Mouse (Mus musculus) retina, embryonic 14.5 days (tissue): ENCODE measurements at regions not wholly inside any gene's neighbourhood (a gene's known extent, or its start where the extent isn't known, plus 50 kb on each side); places are given as distances from the start of the nearest gene placed in this dataset.

Experiments
- DNase-seq: peaks from one replicate; pipeline ENCODE4 v3.0.0-alpha.2; 2015; ENCODE audit warnings: low spot score

DNA sequence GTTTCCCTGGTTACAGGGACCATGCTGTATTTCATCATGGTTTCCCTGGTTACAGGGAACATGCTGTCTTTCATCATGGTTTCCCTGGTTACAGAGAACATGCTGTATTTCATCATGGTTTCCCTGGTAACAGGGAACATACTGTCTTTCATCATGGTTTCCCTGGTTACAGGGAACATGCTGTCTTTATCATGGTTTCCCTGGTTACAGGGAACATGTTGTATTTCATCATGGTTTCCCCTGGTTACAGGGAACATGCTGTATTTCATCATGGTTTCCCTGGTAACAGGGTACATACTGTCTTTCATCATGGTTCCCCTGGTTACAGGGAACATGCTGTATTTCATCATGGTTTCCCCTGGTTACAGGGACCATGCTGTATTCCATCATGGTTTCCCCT is 1579.5 kb downstream of the 4930444P10Rik start:
- DNase-seq, result peak; percentile 15

DNA sequence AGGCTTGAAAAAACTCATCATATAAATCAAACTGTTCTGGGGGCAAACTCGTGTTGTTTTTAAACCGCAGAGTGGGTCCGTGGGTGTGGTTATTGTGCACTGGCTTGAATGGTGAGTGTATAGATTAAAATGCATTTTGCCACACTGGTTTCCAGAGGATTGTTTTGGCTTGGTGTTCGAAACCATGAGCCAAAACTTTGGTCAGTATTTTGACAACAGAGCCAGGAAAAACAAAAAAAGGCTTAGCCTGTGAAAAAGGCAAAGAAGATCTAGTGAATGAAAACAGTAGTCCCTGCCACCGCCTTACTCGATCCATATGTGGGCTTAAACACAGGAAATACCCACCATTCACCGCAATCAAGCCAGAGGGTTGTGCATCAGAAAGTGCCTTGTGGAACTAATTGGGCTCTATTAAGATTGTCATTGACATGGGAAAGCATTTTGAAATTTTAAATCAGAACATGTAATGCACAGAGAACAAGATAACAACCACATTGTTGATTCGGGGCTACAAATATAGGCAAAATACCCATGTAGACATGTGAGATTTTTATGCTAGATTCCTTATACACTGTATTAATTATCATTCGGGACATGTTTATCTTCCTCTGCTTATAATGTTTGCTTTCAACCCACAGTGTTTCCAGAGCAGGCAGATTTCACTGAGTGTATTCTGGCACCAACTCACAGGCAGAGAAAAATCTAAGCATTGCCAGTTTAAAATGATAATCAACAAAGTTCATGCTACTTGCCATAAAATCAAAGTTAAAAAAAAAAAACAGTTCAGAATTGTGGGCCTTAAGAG is 1580.4 kb downstream of the 4930444P10Rik start:
- DNase-seq, result no peak

DNA sequence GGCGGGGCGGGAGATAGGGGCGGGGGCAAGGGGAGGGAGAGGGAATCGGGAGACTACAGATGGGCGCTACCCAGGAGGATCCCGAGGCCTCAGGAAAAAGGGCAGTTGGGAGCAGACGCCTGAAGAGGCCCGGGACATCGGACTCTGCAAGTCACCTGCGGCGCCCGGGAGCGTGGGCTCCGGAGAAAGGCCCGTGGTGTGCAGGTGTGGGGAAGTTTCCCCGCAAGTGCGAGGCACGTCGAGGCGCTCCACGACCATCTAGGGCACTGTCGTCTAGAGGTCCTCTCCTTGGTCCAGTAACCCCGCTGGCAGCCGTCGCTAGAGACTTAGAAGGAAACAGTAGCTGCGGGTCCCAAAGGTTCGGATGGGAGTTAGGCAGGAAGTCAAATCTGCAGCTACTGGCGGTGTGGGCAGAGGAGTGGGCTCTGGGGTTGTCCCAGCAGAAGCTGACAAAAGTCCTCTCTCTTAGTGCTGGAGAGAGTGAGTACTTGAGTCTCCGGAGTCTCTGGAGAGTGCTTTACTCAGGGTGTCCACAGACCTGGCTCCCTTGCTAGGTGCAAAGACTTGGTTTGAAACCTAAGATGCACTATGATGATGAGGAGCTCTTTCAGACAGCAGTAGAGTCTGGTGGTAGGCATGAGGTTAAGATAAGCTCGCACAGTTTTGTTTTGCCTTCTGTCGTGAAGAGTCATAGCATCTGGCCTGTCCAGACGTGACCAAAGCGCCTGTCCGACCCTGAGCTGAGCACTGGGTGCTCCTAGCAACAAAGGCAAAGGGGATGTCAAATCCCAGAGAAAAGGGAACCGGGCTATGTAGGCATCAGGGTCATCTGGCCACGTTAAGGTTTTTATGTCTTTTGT is 1586.1 kb downstream of the 4930444P10Rik start:
- peak; percentile 44 for DNase-seq

DNA sequence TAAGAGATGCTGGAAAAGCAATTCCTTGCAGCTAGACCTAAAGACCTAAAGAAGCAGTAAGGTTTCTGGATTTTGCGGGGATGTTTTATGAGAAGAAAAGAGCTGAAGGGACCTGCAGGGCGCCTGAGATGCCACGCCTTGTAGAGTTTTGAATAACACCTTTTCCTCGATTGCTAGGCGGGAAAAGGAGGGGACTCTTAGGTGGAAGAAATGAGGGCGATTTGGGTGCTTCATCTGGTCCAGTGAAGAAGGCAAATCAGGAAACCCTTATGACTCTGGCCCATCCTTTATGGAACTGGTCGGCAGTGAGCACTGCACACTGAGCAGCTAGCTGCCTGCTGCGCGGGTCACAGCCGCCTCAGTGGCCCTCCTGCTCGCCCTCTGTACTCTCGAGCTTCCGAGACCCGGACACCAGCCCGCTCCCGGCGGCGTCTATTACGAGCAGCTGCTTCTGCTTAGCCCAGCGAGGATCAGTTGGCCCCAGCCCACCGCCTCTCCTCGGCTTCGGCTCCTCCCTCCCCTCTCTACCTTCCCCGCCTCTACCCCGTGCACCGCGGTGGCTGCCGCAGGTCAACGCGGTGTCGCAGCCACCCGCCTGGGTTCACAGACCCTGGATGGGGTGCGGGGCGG is 1586.8 kb downstream of the 4930444P10Rik start:
- peak; percentile 76 for DNase-seq

DNA sequence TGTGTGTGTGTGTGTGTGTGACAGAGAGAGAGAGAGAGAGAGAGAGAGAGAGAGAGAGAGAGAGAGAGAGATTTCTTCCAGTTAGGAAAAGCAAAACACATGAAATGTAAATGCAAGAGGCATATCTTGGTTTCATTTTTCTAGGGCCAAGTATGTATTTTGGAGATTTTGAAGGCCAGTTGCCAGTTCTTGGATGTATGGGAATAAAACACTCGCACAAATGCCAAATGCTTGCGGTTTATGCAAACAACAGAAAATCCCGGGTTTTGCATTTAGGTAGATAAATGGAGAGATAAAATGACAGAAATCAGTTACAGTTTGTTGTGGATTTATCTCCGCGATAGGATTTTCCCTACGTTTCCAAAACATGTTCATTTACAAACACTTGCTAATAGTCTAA is 1587.4 kb downstream of the 4930444P10Rik start:
- DNase-seq, result no peak

DNA sequence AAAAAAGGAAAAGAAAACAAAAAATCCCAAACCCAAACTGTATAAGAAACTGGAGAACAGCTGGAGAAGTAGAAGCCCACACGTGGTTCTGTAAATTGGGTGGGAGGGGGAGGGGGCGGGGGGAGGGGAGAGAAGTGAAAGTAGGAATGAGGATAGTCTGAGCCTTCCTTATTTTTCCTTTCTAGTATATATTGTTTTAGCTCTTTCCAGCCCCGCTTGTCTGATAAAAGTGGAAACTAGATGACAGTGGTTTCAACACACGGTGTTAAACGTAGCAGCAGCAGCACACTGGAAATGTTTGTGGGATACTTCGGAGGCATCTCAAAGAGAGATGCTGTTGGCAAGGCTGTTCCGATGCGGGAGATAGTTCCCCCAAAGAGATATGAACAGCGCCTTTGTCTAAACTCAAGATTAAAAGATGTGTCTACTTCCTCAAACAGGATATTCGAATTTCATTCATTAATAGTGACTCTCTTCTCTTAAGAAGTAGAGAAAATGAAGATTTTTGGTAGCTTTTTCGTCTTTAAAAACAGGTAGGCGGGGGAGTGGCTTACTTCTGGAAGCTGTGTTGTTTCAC is 1588.3 kb downstream of the 4930444P10Rik start:
- DNase-seq, result peak; percentile 31

DNA sequence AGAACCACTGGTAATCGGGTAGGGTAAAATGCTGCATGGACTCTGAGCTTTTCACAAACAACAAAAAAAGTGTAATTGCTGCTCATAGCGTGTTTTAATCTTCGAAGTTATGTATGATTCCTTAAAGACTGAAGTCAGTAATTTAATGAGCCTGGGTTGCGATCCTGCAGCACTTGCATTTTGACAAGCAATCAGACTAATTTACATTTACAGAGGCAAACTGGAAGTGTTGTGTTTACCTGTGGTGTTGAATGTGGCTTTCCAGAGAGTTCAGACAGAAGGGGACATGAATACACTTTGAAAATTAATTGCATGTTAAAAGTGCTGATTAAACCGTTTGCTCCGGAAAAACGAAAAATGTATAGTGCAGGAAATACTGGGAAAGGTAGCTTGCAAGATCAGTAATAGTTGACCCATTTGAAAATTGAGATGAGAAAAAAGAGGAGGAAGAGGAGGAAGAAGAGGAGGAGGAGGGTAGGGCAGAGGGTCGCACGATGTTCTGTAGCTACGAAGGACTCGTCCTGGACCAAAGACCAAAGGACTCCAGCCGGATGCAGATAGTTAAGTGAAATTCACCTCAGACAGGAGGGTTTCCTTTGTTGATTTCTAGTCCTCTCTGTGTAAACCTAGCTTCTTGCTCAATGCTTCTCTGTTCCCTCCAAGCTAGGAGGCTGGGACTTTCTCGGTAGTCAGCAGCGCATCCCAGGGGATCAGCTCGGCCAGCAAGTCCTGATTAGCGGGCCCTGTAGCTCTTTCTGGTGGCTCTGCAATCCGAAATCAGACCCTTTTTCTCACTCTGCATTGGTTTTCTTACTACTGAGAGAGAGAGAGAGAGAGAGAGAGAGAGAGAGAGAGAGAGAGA is 1589.0 kb downstream of the 4930444P10Rik start:
- DNase-seq, result peak; percentile 63

DNA sequence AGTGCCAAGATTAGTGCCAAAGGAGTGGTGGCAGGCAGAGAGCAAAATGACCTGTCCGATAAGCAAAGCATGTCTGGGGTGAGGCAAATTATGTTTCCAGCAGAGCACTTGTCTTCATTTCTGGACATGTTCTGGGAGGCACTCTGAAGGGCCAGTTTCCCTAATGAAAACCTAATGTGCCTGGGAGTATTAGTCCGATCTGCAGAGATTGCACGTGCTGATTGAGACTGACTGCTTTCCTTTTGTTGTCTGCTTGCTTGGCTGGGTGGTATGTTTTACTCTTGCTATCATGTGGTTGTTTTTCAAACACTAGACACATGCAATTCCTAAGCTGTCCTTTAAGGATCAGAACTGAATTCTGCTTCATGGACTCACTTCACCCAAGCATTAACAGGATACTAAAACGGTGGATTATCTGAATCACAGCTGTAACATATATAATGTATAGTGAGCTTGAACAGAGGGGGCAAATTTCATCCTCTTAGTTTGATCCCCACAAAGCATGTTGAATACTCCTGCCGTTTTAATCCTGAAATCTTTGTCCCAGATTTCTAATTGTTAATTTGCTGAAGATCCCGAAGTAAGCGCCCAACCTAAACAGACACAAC is 1589.8 kb downstream of the 4930444P10Rik start:
- DNase-seq, result peak; percentile 51

DNA sequence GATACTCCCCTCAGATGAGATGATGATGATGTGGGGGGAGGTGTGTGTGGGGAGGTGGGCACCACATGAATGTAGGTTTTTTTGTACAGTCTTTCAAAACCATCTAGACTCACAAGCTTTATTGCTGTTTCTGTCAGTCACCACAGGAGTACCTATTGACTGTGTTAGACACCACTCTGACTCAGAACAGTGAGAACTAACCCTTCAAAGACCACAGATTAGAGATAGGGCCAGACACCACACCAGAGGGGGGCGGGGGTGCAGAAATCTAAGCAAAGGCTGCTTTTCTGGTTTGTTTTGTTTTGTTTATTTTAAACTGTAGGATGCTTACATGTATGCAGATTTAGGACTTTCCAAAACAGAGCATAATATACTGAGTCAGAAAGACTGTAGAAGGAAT is 1594.0 kb downstream of the 4930444P10Rik start:
- DNase-seq, result no peak

DNA sequence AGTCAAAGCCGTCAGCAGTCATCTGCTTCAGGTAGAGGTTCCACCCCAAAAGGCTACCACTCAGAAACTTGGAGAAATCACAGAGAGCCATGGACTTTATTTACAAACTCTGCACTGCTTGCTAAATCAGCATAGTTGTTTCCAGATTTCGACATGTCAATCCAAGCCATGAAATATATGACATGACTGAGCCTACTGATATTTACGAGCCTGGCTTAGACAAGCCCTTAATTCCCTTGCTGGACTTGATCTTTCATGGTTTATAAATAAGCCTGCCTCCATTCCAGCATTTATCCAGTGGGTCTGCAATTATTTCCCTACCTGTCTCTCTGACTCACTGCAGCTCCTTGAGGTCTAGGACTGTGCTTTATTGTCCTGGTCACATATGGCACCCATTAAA is 1603.1 kb downstream of the 4930444P10Rik start:
- no peak for DNase-seq

DNA sequence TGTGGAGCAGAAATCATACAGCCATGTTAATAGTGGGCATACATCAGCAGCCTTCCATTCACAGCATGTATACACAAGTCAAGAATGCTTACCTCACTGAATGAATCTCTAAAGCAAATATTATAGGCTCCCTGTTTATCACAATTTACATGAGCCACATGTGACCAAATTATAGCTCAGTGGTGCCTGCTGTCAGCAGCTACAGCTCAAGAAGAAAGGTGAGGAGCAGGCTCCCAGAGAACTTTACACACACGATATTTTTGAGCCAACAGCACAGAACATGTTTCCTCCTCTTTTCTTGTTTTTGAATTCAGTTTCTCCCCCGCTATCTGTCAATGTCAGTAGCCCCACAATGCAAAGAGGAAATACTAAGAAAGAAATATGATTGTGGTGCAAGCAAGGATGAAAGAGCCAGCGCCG is 1605.4 kb downstream of the 4930444P10Rik start:
- no peak for DNase-seq

DNA sequence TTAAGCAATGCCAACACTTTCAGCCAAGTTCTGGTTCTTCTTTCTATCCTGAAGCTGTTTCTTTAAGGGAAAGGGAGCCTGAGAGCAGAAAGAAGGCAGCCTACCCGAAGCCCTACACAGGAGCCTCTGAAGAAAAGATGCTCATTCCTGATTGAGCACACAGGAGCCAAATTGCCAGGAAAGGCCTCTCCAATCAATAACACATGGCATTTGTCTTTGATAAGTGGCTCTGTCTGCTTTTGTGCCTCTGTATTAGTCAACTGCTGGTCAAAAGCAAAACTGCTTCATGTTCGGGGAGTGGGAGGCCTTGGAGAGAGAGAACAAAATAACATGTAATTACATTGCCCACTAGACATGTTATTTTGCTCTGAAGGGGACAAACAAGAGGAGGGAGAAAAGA is 1607.4 kb downstream of the 4930444P10Rik start:
- DNase-seq, result no peak

DNA sequence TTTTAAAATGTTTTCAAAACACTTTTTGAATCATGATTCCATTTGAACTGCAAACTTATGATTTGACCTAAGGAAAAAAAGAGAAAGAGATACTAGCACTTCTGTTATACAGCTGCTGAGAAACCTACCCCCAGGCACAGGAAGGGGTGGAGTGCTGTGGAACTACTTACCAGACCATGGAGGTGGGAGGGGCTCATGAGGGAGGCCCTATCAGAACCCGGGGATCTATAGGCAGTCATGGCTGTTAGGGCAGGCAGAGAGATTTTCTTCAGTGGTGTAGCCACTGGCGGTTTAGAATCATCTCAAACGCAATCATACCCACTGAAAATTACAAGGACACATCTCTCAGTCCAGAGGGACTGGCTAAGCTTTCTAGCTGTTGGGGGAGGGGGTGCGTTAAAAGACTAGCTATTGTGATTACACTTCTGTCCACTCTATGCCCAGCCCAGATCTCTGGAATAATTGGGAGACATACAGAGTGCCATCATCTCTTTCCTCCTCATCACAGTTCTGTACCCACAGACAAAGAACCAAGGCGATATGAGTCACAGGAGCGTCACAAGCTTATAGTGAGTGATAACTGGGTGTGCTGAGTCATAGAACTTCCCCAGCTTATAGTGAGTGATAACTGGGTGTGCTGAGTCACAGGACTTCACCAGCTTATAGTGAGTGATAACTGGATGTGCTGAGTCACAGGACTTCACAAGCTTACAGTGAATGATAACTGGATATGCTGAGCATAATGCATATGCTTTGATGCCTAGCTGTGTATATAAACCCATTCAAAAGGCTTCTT is 1608.8 kb downstream of the 4930444P10Rik start:
- no peak for DNase-seq

DNA sequence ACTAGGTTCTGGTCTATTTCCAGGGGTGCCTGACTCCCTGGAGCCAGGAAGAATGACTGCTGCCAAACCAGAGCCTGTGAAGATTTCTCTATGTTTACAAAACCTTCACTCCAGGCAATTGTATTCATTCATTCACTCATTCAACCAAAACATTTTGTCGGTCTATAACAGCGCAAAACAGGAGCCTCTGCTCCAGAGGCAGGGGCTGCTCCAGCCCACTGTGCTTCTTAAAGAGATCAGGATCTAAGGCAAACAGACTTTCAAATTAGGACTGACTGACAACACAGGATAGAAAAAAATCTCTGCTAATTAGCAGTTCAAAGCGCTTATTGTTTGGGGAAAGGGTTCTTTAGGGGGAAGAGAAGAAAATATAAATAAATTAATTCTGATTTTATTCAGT is 1620.8 kb downstream of the 4930444P10Rik start:
- DNase-seq, result no peak

DNA sequence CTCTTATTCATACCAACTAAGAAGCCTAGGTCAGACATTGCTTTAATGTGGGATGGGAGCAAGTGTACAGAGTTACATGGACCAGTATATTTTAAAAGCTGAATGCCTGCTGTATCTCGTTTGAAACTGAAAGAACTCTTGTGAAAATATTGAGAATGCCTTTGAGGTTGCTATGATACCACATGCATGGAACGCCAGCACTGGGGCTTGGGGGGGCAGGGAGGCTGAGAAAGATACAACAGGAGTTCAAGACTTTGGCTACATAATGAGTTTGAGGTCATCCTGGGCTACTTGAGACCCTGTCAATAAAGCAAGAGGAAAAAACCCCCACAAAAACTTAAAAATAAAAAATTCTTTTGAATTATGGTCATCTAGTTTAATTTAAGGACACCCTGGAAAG is 1621.6 kb downstream of the 4930444P10Rik start:
- DNase-seq, result no peak

DNA sequence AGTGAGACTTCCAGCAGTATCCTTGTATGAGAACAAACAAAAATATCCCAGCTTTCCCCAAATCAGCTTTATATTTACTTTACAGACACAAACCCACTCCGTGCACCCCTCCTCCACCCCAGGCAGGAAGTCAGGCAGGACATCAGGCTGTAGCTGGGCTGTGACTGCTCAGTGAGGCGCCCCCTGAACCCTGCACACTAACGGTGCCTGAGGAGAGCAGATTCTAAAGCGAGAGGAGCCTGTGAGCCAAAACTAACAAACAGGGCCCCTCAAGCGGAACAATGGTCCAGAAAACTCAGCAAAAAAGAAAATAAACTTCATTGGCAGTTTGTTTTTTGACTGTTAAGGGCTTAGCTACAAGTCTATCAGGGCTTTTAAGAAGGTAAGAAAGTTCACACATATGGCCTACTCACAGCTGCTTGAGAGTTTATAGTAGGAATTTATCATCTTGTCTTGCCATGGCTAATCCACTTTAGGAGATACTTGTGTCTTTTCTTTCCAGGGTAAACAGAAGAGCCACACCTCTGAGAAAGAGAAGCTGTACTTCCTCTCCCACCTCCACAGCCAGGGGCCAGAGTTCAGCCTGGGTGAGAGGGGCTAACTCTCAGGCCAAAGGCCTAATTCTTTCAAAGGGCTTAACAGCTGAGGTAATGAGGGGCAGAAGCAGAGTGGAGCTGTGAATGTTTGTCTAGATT is 1628.2 kb downstream of the 4930444P10Rik start:
- no peak for DNase-seq

DNA sequence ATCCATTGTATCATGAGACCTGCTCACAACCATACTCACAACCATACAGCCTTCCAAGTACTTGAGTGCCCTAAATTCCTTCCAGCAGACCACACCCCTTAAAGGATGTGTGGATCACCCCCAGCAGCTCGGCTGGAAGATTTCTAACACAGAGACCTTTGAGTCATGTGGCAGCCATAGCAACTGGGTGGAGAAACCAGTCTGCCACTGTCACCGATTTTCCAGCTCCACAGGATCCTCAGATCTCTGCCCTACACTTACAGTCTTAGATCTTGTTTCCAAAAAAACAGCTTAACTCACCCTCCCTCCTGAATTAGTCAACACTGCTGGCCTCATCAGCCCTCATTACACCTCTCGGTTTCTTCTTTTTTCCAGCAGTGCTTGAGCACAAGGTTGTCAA is 1630.6 kb downstream of the 4930444P10Rik start:
- DNase-seq, result no peak

DNA sequence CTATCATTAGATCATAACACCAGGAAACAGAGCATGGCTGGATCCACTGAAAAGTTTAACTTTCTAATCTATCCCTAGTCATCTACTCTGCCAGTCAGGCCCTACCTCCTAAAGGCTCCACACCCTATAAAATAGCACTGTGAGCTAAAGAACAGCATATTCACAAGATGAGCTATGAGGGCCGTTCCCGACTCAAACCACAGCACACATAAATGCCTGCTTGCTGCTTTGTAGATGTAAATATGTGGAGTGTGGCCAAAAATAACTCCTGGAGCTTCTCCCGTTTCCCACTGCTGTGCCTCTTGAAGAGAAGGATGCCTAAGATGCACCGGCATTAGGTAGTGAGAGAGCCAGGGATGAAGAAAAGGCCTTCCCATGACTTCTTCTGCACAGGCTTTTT is 1632.3 kb downstream of the 4930444P10Rik start:
- DNase-seq, result no peak

DNA sequence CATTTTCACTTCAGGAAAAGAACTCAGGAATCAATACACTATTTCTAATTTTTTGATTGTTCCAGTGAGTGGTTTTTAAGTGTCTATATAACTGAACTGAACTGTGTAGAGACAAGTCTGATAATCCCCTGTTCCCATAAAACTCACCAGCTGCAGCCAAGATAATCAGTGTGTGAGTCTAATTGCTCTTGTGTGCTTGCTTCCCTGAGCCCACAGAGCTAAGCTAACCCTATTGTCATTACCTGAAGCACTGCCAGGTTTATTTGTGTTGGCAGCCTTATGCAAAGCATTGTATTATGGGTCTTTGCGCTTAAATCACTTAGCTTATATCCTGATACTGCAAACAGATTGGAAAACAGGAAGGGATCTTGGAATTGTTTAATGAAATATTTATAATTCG is 1663.8 kb downstream of the 4930444P10Rik start:
- DNase-seq, result no peak

DNA sequence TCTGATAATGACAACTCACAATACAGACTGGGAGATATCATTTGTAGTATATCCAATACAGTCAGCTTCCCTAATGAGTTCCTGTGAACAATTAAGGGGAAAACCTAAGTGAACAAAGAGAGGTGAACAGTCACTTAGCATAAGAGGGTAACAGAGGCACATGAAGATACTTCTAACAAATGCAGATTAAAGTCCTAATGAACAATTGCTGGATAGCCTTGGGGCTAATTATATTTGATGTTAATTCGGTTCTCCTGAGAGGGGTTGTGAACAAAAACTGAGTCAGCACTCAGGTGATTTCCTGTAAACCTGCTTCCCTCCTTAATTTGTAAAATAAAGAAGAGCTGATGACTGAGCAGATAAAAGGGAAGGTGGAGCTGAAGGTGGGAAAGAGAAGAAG is 1672.1 kb downstream of the 4930444P10Rik start:
- DNase-seq, result no peak
